Mouse (Mus musculus) Muller cell, postnatal 12 days (primary cell): Measurements from ENCODE around the gene Grap2.
"Not testable (repeated sequence)": the region's sequence is repeated elsewhere in the genome, so short reads cannot be mapped to it uniquely, and the experiment has no call there.

Experiments used
- DNase-seq: peaks from one replicate; pipeline ENCODE4 v3.0.0-alpha.2; 2015; ENCODE audit errors: inconsistent ontology term

The Grap2 gene

DNA sequence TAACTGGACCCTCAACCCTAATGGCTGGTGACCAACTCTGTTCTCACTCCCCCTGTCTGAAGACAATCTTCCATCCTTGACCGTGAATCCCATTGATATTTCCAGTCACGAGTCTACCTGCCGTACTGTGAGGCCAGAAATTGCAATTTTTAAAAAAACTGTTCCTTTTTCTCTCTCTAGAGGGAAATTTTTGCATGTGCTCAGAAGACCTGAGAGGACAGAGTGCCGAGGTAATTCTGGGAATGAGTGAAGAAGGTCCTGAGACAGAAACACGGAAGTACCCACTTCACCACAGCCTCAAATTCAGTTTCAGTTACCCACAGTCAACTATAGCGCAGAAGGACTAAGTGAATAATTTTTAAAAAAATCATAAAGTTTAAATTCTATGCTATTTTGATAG lies 5.7 kb upstream of the Grap2 start:
- no peak for DNase-seq

DNA sequence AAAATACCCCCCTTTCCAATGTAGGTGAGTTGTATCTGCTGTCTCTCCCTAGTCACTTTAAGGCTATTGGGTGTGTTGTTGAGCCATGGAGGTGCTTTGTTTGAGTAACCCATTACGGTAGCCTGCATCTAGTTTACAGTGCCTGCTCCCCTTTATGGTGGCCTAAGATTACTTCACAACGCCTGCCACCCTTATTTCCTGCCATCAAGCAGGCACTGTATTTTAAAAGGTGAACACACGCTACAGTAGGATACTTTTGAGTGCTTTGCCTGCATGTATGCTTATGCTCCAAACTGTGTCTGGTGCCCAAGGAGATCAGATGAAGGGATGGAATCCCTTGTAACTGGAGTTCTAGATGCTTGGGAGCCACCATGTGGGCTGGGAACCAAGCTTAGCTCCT lies 5.3 kb upstream of the Grap2 start:
- DNase-seq: no peak

DNA sequence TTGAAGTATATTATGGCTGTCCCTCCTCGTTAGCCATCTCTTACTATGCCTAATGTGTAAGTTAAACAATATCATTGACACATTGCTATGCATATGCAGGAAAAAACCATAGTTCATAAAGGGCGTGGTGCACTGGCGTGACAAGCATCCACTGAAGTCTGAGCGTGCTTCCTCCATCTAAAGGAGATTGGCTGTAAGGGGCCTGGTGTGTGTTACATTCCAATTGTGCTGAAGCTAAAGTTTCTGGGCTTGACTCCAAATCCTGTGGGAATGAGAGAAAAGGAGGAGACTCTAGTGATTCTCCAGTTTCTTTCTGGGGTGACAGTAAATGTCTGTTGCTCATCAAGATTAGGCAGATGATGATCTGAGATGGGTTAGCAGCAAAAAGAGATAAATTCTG lies 4.7 kb upstream of the Grap2 start:
- DNase-seq: no peak

DNA sequence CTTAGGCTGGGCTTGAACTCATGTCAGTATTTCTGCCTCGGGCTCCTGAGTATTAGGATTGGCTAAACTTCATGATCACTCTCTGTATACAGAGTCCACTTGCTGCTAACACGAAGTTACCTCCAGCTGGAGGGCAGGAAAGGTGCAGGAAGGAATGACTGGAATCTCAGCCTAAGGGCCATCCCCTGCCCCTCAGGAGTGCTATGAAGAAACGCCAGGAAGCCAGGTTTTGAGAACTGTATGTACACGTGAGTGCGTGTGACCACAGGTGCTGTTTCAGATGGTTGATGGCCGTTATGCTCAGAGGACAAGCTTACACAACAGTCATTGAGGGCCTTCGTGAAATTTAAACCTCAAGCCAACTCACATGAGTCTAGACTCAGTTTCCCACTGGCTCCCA lies 3.2 kb upstream of the Grap2 start:
- DNase-seq: no peak

DNA sequence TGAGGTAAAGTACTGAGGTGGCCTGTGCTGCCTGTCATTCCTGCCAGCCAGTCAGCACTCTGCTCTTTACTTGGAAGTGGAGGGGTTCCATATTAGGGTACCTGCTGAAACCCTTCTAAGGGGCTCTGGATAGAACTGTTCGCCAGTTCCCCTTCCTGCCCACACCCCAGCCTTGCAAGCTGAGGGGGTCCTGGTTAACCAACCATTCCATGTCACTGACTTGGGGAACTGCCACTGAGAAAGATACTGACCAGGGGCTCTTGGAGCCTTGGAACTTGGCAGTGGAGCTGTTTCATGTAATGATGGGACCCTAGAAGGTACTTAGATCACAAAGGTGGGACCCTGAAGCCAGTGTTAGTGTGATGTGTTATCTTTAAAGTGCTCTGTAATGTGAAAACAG lies 2.2 kb upstream of the Grap2 start:
- no peak for DNase-seq

DNA sequence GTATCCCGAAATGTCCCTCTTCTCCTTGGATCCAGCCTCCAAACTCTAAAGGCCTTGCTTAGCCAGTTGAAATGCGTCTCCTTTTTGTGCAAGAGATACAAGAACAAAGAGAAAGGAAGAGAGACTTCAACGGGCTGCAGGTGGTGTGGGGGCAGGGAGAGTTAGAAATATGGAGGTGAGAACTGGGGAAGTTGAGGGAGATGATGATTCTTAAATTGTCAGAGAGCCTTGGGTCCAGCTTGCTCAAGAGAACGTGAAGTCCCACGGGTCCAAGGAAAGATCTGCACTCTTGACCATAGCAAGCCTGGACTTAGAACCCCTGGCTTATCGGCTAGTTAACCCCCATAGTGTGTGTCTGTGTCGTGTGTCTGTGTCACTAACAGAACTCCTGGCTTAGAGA lies 783 bp upstream of the Grap2 start:
- no peak for DNase-seq

DNA sequence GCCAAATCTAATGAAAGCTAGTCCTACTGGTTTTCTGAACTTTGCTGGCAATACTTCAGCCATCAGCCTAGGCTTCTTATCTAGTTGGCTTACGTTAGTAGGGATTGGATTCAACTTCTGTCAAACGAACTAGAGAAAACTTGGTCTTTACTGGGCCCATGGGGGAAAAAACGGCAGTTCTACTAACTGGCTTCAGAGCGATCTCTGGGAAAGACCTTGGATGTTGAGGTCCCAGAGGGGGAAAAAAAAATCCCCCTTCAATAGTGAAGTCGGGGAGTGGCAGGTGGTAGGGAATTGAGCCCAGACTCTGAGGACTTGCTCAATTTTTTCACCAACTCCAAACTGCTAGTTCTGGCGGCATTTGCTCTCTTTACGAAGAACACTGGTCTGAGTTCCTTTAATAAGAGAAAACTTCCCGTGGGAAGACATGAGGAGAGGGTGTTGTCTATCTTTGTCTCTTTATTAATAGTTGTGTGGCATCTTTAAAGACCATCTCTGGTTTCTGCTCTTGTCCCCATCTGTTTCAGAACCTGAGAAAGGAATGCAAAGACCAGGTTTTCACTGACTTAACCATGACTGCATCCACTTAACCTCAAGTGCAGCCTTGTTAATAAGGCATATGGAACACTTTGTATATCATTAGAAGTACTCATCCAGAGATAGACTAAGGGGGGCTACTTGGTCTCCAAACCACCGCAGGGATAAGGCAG lies 572 bp downstream of the Grap2 start:
- DNase-seq: no peak

DNA sequence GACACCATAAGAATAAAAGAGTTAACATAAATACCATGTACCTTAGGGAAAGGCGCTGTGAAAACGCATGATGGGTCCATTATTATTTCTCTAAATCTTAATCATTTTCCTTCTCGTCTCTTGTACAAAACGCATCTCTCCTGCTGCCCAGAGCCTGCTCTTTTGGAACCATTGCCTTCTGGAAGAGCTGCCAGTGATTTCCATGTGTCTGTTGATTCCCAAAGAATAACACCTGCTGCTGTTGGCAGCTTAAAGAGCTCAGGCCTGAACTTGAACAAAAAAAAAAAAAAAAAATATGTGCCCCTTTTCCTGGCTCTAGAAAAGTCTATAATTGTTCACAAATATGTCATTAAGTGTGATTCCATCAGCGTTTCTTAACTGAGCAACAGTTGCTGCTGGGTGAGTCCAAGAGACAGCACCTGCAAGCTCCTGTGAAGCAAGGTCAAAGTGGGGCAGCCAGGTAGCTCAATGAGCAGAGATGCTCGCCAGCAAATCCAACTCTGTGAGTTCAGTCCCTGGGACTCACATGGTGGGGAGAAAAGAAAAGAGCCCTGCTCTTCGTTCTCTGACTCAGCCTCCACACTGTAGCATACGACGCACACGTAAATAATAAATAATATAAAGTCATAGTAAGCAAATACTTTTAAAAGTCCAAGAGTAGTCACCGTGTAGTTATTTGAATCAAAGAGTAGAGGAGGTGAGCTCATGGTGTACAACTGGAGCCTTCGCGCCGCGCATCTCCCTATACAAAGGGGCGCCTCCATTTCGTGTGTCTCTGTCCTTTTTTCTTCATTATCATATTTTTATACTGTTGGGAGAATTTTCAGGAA lies 2.0 kb downstream of the Grap2 start:
- no peak for DNase-seq

DNA sequence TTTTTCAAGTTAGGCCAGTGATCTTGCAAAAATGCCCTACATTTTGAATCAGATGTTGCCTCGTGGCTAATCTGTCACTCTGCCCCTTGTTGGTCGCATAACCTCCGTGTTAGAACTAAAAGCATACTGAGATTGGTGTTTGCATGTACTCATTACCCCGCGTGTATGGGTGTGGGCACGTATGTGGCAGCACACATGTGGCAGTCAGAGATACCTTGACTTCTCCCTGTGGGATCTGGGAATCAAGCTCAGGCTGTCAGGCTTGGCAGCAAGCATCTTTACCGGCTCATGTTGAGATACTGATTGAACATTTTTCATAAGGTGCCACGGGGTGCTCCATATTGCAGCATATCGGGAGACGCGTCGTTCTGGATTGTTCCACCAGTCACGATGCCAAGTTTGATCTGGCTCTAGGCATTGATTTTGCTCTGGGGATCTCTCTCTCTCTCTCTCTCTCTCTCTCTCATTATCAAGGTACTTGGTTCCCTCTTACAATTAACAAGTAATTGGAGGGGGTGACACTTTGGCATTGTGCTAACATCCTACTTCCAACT lies 3.5 kb downstream of the Grap2 start:
- no peak for DNase-seq

DNA sequence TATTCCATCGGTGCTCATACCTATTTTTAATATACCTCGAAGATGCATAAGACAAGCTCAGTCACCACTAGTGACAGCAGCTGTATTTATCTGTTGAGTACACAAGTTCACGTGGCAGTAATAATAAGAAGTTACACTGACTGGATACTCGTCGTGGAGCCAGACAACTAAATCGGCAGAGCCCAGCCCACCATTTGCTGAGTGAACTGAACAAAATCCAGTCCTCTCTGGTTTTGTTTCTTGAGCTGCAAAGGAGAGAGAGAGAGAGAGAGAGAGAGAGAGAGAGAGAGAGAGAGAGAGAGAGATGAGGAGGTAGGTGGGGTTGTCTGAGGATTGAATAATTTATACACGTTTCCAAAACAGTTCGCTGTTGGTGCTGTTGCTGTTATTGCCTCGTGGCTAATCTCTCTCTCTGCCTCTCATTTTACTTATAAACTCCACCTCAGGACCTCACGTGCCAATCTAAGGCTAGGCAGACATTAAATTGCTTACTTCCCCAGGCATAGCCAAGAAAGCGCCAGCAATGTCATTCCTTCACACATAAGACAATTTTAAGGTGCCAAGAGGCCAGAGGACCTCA lies 4.1 kb downstream of the Grap2 start:
- no peak for DNase-seq

DNA sequence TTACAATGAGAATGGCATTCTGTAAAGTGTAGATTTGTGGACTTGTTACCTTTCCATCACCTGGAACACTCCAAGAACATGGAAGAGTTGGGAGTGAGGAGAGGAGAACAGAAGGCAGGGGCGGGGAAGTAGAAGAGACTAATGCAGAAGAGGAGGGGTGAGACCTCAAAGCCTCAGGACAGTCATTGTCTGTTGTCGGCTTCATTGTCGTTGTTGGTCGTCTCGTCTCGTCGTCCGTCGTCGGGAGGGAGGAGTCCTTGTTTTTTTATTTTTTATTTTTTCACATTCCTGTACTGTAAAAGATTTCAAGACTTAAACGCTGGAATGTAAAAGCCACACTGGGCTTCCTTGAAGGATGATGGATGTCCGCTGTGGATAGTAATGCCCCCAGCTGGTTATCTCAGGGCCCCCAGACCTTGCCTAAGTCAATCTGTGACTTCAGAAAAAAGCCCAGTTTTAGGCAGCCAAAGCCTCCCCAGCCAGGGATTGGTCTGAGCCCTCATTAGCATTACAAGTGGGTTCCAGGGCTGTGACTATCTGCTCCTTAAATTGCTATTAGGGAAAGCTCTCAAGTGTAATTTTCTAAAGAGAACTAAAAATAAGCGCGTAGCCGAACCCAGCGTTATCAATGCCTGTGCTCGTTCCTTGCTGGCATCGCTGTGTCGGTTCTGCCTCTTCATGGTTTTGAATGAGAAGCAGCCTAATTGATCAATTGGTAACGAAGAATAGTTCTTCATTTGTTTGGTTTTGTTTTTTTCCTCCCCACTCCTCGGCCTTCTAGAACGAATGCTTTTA lies 5.0 kb downstream of the Grap2 start:
- no peak for DNase-seq

DNA sequence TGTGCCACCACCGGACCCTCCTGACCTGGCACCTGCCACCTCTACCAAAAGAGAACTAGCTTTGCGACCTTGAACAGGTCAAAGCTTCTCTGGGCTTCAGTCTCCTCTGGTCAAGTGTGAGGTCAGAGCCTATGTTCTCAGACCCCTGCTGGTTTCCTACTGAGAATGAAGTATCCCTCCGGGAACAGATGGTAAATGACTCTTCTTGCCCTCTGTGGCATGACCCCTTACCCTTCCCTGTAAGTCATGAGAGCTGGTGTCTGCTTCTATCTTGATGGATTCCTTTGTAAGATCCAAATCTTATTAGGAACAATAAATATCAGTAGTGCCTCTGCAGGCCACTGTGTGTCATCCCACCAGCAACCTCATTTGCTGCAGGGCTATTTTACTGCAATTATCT lies 6.7 kb downstream of the Grap2 start:
- no peak for DNase-seq

DNA sequence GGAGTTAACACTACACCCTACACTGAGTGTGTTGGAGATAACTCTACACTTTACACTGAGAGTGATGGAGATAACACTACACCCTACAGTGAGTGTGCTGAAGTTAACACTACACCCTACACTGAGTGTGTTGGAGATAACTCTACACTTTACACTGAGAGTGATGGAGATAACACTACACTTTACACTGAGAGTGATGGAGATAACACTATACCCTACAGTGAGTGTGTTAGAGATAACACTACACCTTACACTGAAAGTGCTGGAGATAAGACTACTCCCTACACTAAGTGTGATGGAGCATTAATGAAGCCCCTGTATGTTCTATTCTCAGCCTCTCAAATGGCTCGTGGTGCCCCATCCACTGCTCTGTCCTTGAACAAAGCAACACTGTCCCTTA lies 8.2 kb downstream of the Grap2 start:
- DNase-seq: not testable (repeated sequence)

DNA sequence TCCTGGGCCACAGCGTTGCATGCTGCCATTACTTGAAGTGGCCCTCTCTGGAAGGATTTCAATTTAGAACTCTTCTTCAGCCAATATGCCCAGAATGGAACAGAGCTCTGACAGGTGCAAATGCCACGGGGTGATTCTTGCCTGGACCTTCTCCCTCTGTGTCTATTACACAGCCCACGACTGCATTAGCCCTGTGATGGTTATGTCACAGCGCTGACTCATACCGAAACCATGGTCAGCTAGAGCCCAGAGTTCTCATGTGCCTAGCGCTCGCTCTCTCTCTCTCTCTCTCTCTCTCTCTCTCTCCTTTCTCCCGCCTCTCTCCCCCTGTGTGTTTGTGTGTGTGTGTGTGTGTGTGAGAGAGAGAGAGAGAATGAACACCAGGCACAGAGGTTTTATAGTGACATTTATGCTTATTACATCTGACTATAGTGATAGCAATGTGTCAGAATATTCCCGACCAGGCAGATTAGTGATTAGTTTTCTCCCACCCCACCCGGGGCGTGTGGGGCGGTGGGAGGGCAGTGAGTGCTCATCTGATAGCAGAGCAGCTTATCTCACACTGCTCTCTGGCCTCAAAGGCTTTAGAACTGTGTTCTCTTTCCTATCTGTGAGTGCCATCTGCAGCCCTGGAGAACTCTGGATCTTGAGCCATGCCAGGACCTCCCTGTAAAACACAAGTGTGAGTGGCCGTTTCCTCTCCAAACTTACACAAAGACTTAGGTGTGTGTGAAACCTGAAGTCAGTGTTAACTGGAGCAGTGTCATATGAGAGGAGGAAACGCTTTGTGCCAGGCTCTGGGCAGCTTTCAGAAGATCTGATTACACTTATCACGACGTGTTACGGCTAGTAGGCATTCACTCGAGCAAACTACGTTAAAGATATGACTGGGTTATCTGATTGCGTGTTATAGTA lies 10.4 kb downstream of the Grap2 start:
- peak; percentile 37 for DNase-seq

DNA sequence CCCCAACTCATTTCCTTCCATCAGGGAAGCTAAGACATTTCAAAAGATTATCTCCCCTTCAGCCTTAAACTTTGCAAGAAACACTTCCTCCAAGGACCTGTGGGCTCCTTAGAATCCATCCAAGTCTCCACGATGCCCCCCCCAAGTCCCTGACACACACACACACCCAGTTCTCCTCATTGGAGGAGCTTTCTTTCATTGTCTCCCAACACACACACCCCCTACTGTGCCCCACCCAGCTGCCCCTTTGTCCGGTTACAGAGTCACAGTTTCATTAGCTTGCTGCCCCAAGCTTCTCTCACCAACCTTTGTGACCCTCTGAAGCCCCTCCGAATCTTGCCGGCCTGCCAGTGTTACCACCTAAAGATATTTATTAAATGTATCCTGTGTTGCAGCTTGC lies 13.9 kb downstream of the Grap2 start:
- no peak for DNase-seq

DNA sequence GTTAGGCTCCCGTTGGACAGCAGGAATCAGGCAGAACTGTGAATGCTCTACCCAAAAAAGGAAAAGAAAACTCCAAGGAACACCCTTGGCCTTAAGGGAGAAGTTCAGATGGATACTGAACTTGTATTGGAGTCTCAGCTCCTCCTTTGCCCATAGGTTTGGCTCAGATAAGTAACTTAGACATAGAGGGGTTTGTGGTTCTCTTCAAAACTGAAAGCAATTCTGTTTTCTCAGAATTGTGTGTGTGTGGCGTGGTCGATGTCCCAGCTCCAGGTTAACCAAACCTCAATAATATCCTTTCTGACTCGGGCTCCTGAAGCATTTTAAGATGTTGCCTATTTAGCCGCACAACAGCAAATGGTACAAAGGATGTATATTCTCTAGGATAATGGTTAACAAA lies 18.2 kb downstream of the Grap2 start:
- DNase-seq: no peak

DNA sequence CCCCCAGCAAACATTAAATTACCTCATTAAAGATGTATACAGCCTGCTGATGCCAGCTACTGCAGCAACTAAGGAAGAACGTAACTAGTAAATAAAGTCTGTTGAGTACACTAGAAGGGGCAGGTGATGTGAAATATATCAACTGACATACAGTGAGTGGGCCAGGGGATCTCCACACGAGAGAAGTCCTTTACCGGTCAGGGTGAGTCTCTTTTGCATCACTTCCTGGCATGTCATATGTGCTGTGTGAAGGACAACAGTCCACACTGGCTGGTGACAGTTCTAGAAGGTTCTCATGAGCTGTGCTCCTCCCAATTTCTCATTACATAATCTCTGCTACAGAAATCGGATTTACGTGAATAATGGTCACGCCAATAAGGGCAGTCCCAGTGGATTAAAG lies 20.3 kb downstream of the Grap2 start:
- no peak for DNase-seq

DNA sequence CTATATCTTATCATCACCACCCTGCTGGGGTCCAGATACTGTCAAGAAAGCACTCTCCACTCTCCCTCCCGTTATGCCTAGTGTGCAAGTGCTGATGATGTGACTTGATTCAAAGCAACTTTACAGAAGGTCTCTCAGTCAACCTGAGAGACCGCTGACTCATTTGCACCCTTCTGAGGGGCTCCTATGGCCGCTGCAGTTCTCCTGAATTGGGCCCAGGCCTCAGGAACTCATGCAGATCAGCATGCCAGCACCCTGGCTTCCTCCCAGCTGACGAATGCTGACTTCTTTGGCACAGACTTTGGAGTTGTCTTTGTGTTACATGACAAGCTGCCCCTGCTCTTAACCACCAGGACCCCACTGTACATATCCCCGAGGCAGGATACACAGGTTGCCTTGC lies 21.5 kb downstream of the Grap2 start:
- no peak for DNase-seq

DNA sequence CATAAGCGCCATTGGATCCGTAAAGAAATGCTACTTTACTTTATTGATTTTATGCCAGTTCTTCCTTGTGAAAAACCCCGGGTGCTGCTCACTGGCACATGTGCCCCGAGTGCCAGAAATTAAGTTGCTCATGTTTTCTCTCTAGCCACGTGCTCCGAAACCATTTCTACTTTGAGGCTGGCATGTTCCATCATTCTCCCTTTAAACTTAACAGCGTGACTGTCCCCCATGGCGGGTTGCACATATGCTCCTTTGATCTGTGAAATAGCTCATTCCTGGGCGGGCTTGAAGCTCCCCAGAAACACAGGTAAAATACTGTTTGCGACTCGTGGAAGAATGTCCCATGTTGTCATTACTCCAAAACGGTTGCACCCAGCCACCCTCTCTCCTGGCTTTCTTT lies 26.4 kb downstream of the Grap2 start:
- no peak for DNase-seq

DNA sequence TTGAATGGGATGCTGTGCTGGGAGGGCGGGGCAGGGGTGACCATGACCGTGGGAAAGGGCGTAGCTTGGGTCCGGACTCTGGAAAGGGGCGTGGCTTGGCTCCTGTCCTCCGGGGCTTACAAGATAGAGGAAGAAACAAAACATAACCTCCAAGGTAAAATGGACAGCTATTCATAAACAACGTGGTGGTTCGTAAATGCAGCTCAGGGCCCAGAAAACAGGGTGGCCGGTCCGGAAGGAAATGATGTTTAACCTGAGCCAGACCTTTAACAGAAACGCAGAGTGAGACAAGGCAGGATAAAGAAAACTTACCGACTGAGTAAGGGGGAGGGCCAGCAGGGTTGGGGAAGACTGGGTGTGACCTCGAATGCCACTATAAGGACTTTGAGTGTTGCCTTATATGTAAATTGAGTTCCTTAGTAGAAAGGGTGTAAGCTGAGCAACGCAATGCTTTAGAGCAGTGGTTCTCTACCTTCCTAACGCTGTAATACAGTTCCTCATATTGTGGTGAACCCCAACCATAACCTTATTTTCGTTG lies 26.9 kb downstream of the Grap2 start:
- DNase-seq: no peak

DNA sequence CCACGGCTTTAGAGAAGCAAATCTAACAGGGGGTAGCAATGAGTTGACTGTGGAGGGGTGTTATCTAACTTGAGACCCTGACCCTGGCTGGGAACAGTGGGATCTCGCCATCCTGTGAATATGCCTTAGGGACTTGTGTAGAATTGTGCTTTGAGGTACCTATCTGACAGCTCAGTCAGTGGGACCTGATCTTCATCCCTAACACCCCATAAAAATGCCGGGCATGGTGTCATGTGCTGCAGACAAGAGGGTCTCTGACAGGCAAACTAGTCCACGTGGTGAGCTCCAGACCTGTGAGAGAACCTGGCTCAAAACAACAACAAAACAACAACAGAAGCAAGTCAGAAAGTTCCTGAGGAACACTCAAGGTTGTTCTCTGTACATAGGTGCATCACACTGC lies 27.4 kb downstream of the Grap2 start:
- no peak for DNase-seq
